Mouse (Mus musculus): Measurements from ENCODE around the gene Vav3.

Vav3 gene

GRCm38 (mm10) chr3:109499861-109500456 is 159.5 kb downstream of the Vav3 start:
- DNase-seq (ENCODE audit: low read depth, low spot score), result no peak

- DNase-seq (ENCODE audit: low read depth, low spot score), result no peak
Observed at GRCm38 (mm10) chr3:109509784-109510183, 169.3 kb downstream of the Vav3 start.

- DNase-seq (ENCODE audit: low read depth, low spot score), result no peak
Observed at GRCm38 (mm10) chr3:109511849-109512248, 171.4 kb downstream of the Vav3 start.

GRCm38 (mm10) chr3:109515479-109515878 is 175.0 kb downstream of the Vav3 start:
- no peak for DNase-seq (ENCODE audit: low read depth, low spot score)

- DNase-seq (ENCODE audit: low read depth, low spot score), result no peak
Observed at GRCm38 (mm10) chr3:109516372-109516771, 175.9 kb downstream of the Vav3 start.

- no peak for DNase-seq (ENCODE audit: low read depth, low spot score)
Observed at GRCm38 (mm10) chr3:109522115-109522514, 181.7 kb downstream of the Vav3 start.

GRCm38 (mm10) chr3:109525825-109526224 is 185.4 kb downstream of the Vav3 start:
- no peak for DNase-seq (ENCODE audit: low read depth, low spot score)

GRCm38 (mm10) chr3:109526246-109526645 is 185.8 kb downstream of the Vav3 start:
- peak; percentile 48 for DNase-seq (ENCODE audit: low read depth, low spot score)

- no peak for DNase-seq (ENCODE audit: low read depth, low spot score)
Observed at GRCm38 (mm10) chr3:109526651-109527050, 186.2 kb downstream of the Vav3 start.

GRCm38 (mm10) chr3:109528688-109529087 is 188.2 kb downstream of the Vav3 start:
- no peak for DNase-seq (ENCODE audit: low read depth, low spot score)

GRCm38 (mm10) chr3:109537686-109538085 is 197.2 kb downstream of the Vav3 start:
- DNase-seq (ENCODE audit: low read depth, low spot score), result no peak

GRCm38 (mm10) chr3:109540009-109540408 is 199.6 kb downstream of the Vav3 start:
- no peak for DNase-seq (ENCODE audit: low read depth, low spot score)

GRCm38 (mm10) chr3:109544476-109545221 is 204.2 kb downstream of the Vav3 start:
- DNase-seq (ENCODE audit: low read depth, low spot score), result no peak

- DNase-seq (ENCODE audit: low read depth, low spot score), result no peak
Observed at GRCm38 (mm10) chr3:109557329-109557728, 216.9 kb downstream of the Vav3 start.

- no peak for DNase-seq (ENCODE audit: low read depth, low spot score)
Observed at GRCm38 (mm10) chr3:109561295-109561694, 220.8 kb downstream of the Vav3 start.

- DNase-seq (ENCODE audit: low read depth, low spot score), result no peak
Observed at GRCm38 (mm10) chr3:109561776-109562175, 221.3 kb downstream of the Vav3 start.

GRCm38 (mm10) chr3:109562268-109562667 is 221.8 kb downstream of the Vav3 start:
- DNase-seq (ENCODE audit: low read depth, low spot score), result no peak

GRCm38 (mm10) chr3:109564443-109564842 is 224.0 kb downstream of the Vav3 start:
- DNase-seq (ENCODE audit: low read depth, low spot score), result no peak

- no peak for DNase-seq (ENCODE audit: low read depth, low spot score)
Observed at GRCm38 (mm10) chr3:109568542-109569265, 228.3 kb downstream of the Vav3 start.

- no peak for DNase-seq (ENCODE audit: low read depth, low spot score)
Observed at GRCm38 (mm10) chr3:109571483-109571882, 231.0 kb downstream of the Vav3 start.

- DNase-seq (ENCODE audit: low read depth, low spot score), result no peak
Observed at GRCm38 (mm10) chr3:109572871-109573270, 232.4 kb downstream of the Vav3 start.

- DNase-seq (ENCODE audit: low read depth, low spot score), result no peak
Observed at GRCm38 (mm10) chr3:109573549-109574146, 233.2 kb downstream of the Vav3 start.

Measured in retina, adult 2 months (tissue).